Mouse (Mus musculus) heart, postnatal 0 days (tissue): Measurements from ENCODE around the gene Pax4.

Experiments
- CTCF ChIP-seq: IDR thresholded peaks from 2 replicates; pipeline ENCODE4 v1.5.1; 2016; ENCODE audit warnings: antibody characterized with exemption, control low read depth, low read depth
- EP300 ChIP-seq: IDR thresholded peaks from 2 replicates; pipeline ENCODE4 v1.6.1; 2016; ENCODE audit warnings: antibody characterized with exemption, low read depth

GRCm38 (mm10) chr6:28425019-28425418, 24.1 kb downstream of the Pax4 start:
- no peak for TF ChIP-seq CTCF
- TF ChIP-seq EP300: no peak
